Comparison of ENCODE assay signal across 17 mouse cellular contexts in genomic region chr15:95569606-95570005, GRCm38 (mm10).
"Had no signal": no experiment of that assay in that cellular context is flagged by ENCODE, and none has a peak within 500 bp of the region (broad histone marks: within the 10 kb centered on the region; RNA-seq: fewer than 3 reads in every experiment).

No protein-coding gene starts in this region.

- DNase-seq: left cerebral cortex, postnatal 4 days; liver; liver, embryonic 13.5 days; liver, postnatal 0 days; lung, adult 18-20 months; lung, adult 2 months; lung, embryonic 14.5 days; lung, postnatal 10 days; lung, postnatal 14 days; lung, postnatal 36 days; lung, postnatal 4 days; midbrain, embryonic 14.5 days had no signal

- ATAC-seq: liver, embryonic 12.5 days; liver, postnatal 0 days; lung, postnatal 0 days; midbrain, embryonic 13.5 days; midbrain, embryonic 15.5 days; midbrain, embryonic 16.5 days had no signal
